Mouse (Mus musculus): ENCODE data around the gene Wdr75.

Wdr75 gene

GRCm38 (mm10) chr1:45835362-45836063 lies 40.5 kb downstream of the Wdr75 start:
- in situ Hi-C loops (cut with MboI, MseI), result loop anchor here (10.0 kb wide), 1 partner anchor 579 kb away; no protein-coding TSS in a partner anchor

- in situ Hi-C loops (cut with MboI, MseI), result loop anchor here (10.0 kb wide), 1 partner anchor 577 kb away; no protein-coding TSS in a partner anchor
These were observed 42.8 kb downstream of the Wdr75 start for GRCm38 (mm10) chr1:45837736-45838135.

- in situ Hi-C loops (cut with MboI, MseI), result loop anchor here (10.0 kb wide), 1 partner anchor 577 kb away; no protein-coding TSS in a partner anchor
These were observed 43.3 kb downstream of the Wdr75 start for GRCm38 (mm10) chr1:45838271-45838670.

- in situ Hi-C loops (cut with MboI, MseI), result loop anchor here (10.0 kb wide), 1 partner anchor 1409 kb away; no protein-coding TSS in a partner anchor
These were observed 50.5 kb downstream of the Wdr75 start for GRCm38 (mm10) chr1:45845466-45845865.

- in situ Hi-C loops (cut with MboI, MseI), result no loop called here
These were observed 63.1 kb downstream of the Wdr75 start for GRCm38 (mm10) chr1:45858038-45858437.

- in situ Hi-C loops (cut with MboI, MseI), result loop anchor here (10.0 kb wide), 1 partner anchor 964 kb away; no protein-coding TSS in a partner anchor
These were observed 65.4 kb downstream of the Wdr75 start for GRCm38 (mm10) chr1:45860349-45860748.

GRCm38 (mm10) chr1:45861162-45861561 lies 66.2 kb downstream of the Wdr75 start:
- in situ Hi-C loops (cut with MboI, MseI), result loop anchor here (10.0 kb wide), 1 partner anchor 964 kb away; no protein-coding TSS in a partner anchor

- in situ Hi-C loops (cut with MboI, MseI), result loop anchor here (10.0 kb wide), 1 partner anchor 961 kb away; no protein-coding TSS in a partner anchor
These were observed 68.7 kb downstream of the Wdr75 start for GRCm38 (mm10) chr1:45863641-45864040.

GRCm38 (mm10) chr1:45864564-45865014 lies 69.6 kb downstream of the Wdr75 start:
- in situ Hi-C loops (cut with MboI, MseI), result loop anchor here (10.0 kb wide), 1 partner anchor 960 kb away; no protein-coding TSS in a partner anchor

- in situ Hi-C loops (cut with MboI, MseI), result loop anchor here (10.0 kb wide), 1 partner anchor 959 kb away; no protein-coding TSS in a partner anchor
These were observed 70.3 kb downstream of the Wdr75 start for GRCm38 (mm10) chr1:45865316-45865715.

- in situ Hi-C loops (cut with MboI, MseI), result loop anchor here (10.0 kb wide), 1 partner anchor 959 kb away; no protein-coding TSS in a partner anchor
These were observed 70.8 kb downstream of the Wdr75 start for GRCm38 (mm10) chr1:45865727-45866126.

- in situ Hi-C loops (cut with MboI, MseI), result loop anchor here (10.0 kb wide), 1 partner anchor 958 kb away; no protein-coding TSS in a partner anchor
These were observed 71.5 kb downstream of the Wdr75 start for GRCm38 (mm10) chr1:45866288-45867018.

GRCm38 (mm10) chr1:45868050-45868449 lies 73.1 kb downstream of the Wdr75 start:
- in situ Hi-C loops (cut with MboI, MseI), result loop anchor here (10.0 kb wide), 1 partner anchor 957 kb away; no protein-coding TSS in a partner anchor

- in situ Hi-C loops (cut with MboI, MseI), result loop anchor here (10.0 kb wide), 1 partner anchor 956 kb away; no protein-coding TSS in a partner anchor
These were observed 73.6 kb downstream of the Wdr75 start for GRCm38 (mm10) chr1:45868479-45869137.

Measured in T-helper 1 cell (primary cell).